Mouse (Mus musculus): ENCODE data around the gene Ezr.

DNA sequence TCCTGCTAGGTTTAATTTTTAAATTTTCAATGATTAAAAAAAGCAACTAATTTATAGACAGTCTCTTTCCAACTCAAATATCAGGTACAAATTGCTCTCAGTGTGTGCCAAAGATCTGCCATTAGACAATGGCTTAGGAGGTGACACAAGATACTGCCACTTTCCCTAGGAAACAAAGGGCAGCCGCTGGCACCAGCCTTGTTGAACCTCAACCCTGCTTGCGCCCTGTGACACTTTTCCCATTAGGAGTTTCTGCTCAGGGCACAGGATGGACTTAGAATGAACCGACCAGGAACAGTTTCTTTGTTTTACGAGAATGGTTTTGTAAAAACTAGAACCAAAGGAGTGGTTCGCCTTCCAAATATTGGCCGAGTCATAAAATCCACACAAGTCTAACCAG, 6.5 kb downstream of the Ezr start:
- no peak for TF ChIP-seq POLR2A (IDR thresholded peaks at IDR 0.05; ENCODE audit: low read depth, low read length)
- no peak for TF ChIP-seq CTCF (conservative IDR thresholded peaks at IDR 0.05; ENCODE audit: insufficient read depth, insufficient read length, low read depth, low read length)
